Mouse (Mus musculus): ENCODE data around the gene Rcsd1. TPM values are rescaled to one million over a fixed set of nuclear protein-coding genes. Genes with fewer than 3 reads are reported as not detected.

Gene Rcsd1
- polyA plus RNA-seq, 1 experiment from 2014 or later = 19.6 TPM

Small RNA genes within 50 kb of the gene (microRNA-seq; reads per million reads assigned to microRNA genes)
- gene Gm44458 = not detected

Other genes with a start within 250 kb of the Rcsd1 start
- gene Dcaf6, start 249.3 kb downstream of the Rcsd1 start, polyA plus RNA-seq (2016; fragmentation: Nextera tagmentation; extraction: Ambion mirVana) = 10.9 and 13.2 TPM in 2 replicates
- 130 and 137 TPM in 2 replicates for gene Mpc2, start 249.1 kb downstream of the Rcsd1 start, polyA plus RNA-seq (2016; fragmentation: Nextera tagmentation; extraction: Ambion mirVana)
- gene Adcy10, start 224.6 kb downstream of the Rcsd1 start, polyA plus RNA-seq (2016; fragmentation: Nextera tagmentation; extraction: Ambion mirVana) = 0.08 and 0.15 TPM in 2 replicates
- 164 and 169 TPM in 2 replicates for gene Mpzl1, start 75.2 kb downstream of the Rcsd1 start, polyA plus RNA-seq (2016; fragmentation: Nextera tagmentation; extraction: Ambion mirVana)
- 41.5 and 46.2 TPM in 2 replicates for gene Creg1, start 54.0 kb upstream of the Rcsd1 start, polyA plus RNA-seq (2016; fragmentation: Nextera tagmentation; extraction: Ambion mirVana)
- 0.60 and 1.0 TPM in 2 replicates for gene Cd247, start 78.9 kb upstream of the Rcsd1 start, polyA plus RNA-seq (2016; fragmentation: Nextera tagmentation; extraction: Ambion mirVana)

All from embryonic facial prominence, embryonic 12.5 days (tissue).